Mouse (Mus musculus) thymus, adult 2 months (tissue): ENCODE data around the gene Cnga3.

ENCODE experiments used
- CTCF ChIP-seq: fragments of 200-500 bp; IDR thresholded peaks from 2 replicates; pipeline ENCODE4 v1.5.1; 2012; ENCODE audit warnings: mild to moderate bottlenecking, control low read depth, low read length, moderate library complexity, borderline replicate concordance; ENCODE audit not compliant: control insufficient read depth, poor library complexity, insufficient read depth; ENCODE audit errors: extremely low read depth
- POLR2A ChIP-seq: fragments of 200-500 bp; IDR thresholded peaks from 2 replicates; pipeline ENCODE4 v1.6.1; 2012; ENCODE audit warnings: mild to moderate bottlenecking, low read length, control low read depth, moderate library complexity; ENCODE audit not compliant: control insufficient read depth, poor library complexity, insufficient read depth; ENCODE audit errors: extremely low read depth

- no peak for TF ChIP-seq CTCF
- TF ChIP-seq POLR2A: no peak
These were observed 74.7 kb downstream of the Cnga3 start for GRCm38 (mm10) chr1:37288941-37289340.
